Mouse (Mus musculus) neural tube, embryonic 10.5 days (tissue): Measurements from ENCODE around the gene Gal3st2c.
"Not testable (repeated sequence)": the region's sequence is repeated elsewhere in the genome, so short reads cannot be mapped to it uniquely, and the experiment has no call there.

Source experiments
- DNase-seq: peaks from one replicate; pipeline ENCODE4 v3.0.0-alpha.2; 2017; ENCODE audit warnings: low spot score; ENCODE audit errors: extremely low spot score

The Gal3st2c gene

GRCm38 (mm10) chr1:94045559-94045958 lies 55.2 kb downstream of the Gal3st2c start:
- DNase-seq, result no peak

GRCm38 (mm10) chr1:94046544-94046943 lies 56.2 kb downstream of the Gal3st2c start:
- DNase-seq, result no peak

- DNase-seq, result peak; percentile 3
Observed at GRCm38 (mm10) chr1:94051104-94051503, 60.8 kb downstream of the Gal3st2c start.

DNA sequence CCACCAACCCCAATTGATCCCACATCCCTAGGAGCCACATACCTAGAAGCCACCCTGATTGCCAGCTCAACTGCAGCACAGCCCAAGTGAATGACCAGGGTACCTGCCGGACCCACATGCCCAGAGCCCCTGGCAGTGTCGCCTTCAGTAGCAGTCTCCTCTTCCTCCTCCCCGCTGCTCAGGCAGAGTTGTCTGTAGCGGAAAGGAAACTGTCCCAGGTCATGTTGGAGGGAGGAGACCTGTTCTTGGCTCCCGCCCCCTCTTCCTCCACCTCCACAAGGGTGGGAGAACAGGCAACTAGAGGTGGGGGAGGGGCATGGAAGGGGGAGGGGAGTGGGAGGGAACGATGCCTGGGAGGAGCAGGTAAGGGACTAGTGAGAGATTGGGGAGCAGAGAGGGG lies 62.1 kb downstream of the Gal3st2c start, which contains the start of gene Pdcd1:
Gene Pdcd1 (minus strand): TSS at position 181 of the 400 bp plus-strand sequence.
- no peak for DNase-seq

- DNase-seq, result no peak
Observed at GRCm38 (mm10) chr1:94053530-94054216, 63.4 kb downstream of the Gal3st2c start.

DNA sequence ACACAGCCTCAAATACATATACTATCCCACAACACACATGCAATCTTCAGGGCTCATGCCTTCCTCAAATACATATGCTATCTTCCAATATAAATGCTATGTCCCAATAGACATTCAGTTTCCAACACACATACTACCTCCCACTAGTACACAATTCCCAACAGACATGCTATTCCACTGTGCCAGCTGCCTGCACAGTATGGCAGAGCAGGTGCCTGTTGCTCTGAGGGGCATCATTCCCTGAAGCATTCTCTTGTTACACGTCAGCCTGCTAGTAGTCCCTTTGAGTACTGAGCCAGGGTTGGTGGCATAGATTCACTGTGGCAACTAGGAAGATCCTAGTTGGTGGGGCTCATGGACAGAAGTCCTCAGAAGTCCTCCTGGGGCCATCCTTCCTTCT lies 64.2 kb downstream of the Gal3st2c start:
- peak; percentile 8 for DNase-seq

DNA sequence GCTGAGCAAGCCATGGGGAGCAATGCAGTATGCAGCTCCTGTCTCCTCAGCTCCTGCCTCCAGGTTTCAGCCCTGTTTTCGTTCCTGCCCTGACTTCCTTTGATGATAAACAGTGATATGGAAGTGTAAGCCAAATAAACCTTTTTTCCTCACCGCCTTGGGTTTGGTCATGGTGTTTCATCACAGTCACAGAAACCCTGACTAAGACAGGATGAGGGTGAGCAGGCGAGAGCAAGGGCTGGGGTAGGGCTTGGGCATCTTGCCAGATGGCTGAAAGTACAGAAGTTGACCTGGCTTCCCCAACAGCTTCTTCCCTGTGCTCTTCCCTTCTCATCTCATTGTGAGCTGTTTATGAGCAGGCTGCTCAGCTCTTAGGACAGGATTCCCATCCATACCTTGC lies 65.7 kb downstream of the Gal3st2c start:
- no peak for DNase-seq

DNA sequence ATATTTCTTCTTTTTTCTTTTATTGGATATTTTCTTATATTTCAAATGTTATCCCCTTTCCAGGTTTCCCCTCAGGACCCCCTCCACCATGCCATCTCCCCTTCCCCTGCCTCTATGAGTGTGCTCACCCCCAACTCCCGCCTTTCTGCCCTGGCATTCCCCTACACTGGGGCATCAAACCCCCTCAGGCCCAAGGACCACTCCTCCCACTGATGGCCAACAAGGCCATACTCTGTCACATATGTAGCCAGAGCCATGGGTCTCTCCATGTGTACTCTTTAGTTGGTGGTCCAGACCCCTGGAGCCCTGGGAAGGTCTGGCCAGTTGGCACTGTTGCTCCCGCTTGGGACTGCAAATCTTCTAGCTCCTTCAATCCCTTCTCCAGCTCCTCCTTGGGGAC lies 67.1 kb downstream of the Gal3st2c start:
- no peak for DNase-seq

- DNase-seq, result not testable (repeated sequence)
Observed at GRCm38 (mm10) chr1:94058281-94058680, 68.0 kb downstream of the Gal3st2c start.
